Mouse (Mus musculus) stomach, postnatal 0 days (tissue): ENCODE results near the gene Ssbp4. TPM values are rescaled to one million over a fixed set of nuclear protein-coding genes. Genes with fewer than 3 reads are reported as not detected.

Source experiments
- ATAC-seq: fragments of 200-750 bp; cut with Nextera tagmentation; 2 replicates; pipeline ENCODE4 v1.8.0; 2017; ENCODE audit not compliant: low FRiP score, low TSS enrichment
- DNase-seq: peaks from one replicate; pipeline ENCODE4 v3.0.0-alpha.2; 2016; ENCODE audit warnings: low spot score
- H3K27ac ChIP-seq: fragments of 300-500 bp; sonication (generic); replicated peaks from 2 replicates; pipeline ENCODE4 v1.5.1; 2014; ENCODE audit warnings: mild to moderate bottlenecking, control low read depth
- H3K27me3 ChIP-seq: fragments of 300-500 bp; sonication (generic); 2 replicates; pipeline ENCODE4 v1.6.1; 2014; ENCODE audit warnings: low read length; ENCODE audit not compliant: control insufficient read depth, insufficient read depth
- H3K36me3 ChIP-seq: fragments of 300-500 bp; sonication (generic); 2 replicates; pipeline ENCODE4 v1.6.1; 2014; ENCODE audit warnings: low read length, mixed read lengths; ENCODE audit not compliant: control insufficient read depth, insufficient read depth
- H3K4me1 ChIP-seq: fragments of 300-500 bp; sonication (generic); replicated peaks from 2 replicates; pipeline ENCODE4 v1.6.1; 2014; ENCODE audit warnings: antibody characterized with exemption; ENCODE audit not compliant: control insufficient read depth, insufficient read depth
- H3K4me2 ChIP-seq: fragments of 300-500 bp; sonication (generic); replicated peaks from 2 replicates; pipeline ENCODE4 v1.6.1; 2014; ENCODE audit warnings: low read depth, mild to moderate bottlenecking, control low read depth, moderate library complexity
- H3K4me3 ChIP-seq: fragments of 300-500 bp; sonication (generic); 2 replicates; pipeline ENCODE4 v1.5.1; 2014; ENCODE audit warnings: low read depth, low read length, control low read depth
- H3K9ac ChIP-seq: fragments of 300-500 bp; sonication (generic); 2 replicates; pipeline ENCODE4 v1.6.1; 2014; ENCODE audit warnings: mild to moderate bottlenecking, low read length, control low read depth, mixed read lengths
- H3K9me3 ChIP-seq: fragments of 300-500 bp; sonication (generic); 2 replicates; pipeline ENCODE4 v1.6.1; 2016; ENCODE audit warnings: low read length; ENCODE audit not compliant: control insufficient read depth
- CTCF ChIP-seq: IDR thresholded peaks from 2 replicates; pipeline ENCODE4 v1.5.1; 2016; ENCODE audit warnings: antibody characterized with exemption, low read depth, mild to moderate bottlenecking, moderate library complexity
- EP300 ChIP-seq: optimal IDR thresholded peaks from 2 replicates; pipeline ENCODE3; 2016; ENCODE audit warnings: antibody characterized with exemption
- WGBS: fragments of 180-500 bp; shearing (Covaris S2); extraction: QIAGEN DNeasy Blood & Tissue Kit; methylation state at CpG from one replicate; pipeline ENCODE4 v1.1.7; 2014; 5-methylcytosine and 5-hydroxymethylcytosine counted together
- polyA plus RNA-seq: library from polyadenylated mRNA; unstranded; fragments of >200 nt; fragmentation: Nextera tagmentation; extraction: Ambion mirVana; gene quantifications from 2 replicates; pipeline ENCODE4 v1.2.1, GENCODE M21; 2015

The Ssbp4 gene
- polyA plus RNA-seq, 1 experiment from 2014 or later = 66.7 TPM

GRCm38 (mm10) chr8:70598722-70599121, 9.9 kb downstream of the Ssbp4 start:
- H3K9me3 ChIP-seq = no peaks in the 10 kb centered on the region
- WGBS = 32% methylated on average over 10 of the region's 10 CpGs
- DNase-seq = no peak
- H3K9ac ChIP-seq = 0 out of 2 replicates have a peak overlapping the region, but pooled peaks have one; percentile 18
- H3K4me3 ChIP-seq = 0 out of 2 replicates have a peak overlapping the region, but pooled peaks have one; percentile 44
- H3K4me1 ChIP-seq = peaks cover 8% of the 10 kb centered on the region
- H3K4me2 ChIP-seq = peak overlapping the region; percentile 72
- no peak for ATAC-seq
- no peaks in the 10 kb centered on the region; the same call in 1 of the 2 replicates for H3K36me3 ChIP-seq
- no peaks in the 10 kb centered on the region for H3K27me3 ChIP-seq
- TF ChIP-seq EP300 (no peak), CTCF (no peak)
- H3K27ac ChIP-seq = no peak overlapping the region

GRCm38 (mm10) chr8:70598283-70598682, 10.4 kb downstream of the Ssbp4 start:
- WGBS = 14% methylated on average over 28 of the region's 29 CpGs

GRCm38 (mm10) chr8:70597417-70598272, 11.0 kb downstream of the Ssbp4 start:
- H3K4me2 ChIP-seq = peak overlapping the region; percentile 72
- DNase-seq (no peak), ATAC-seq (no peak)
- no peaks in the 10 kb centered on the region; the same call in 1 of the 2 replicates for H3K36me3 ChIP-seq
- no peaks in the 10 kb centered on the region for H3K27me3 ChIP-seq
- WGBS = 22% methylated on average over 54 of the region's 68 CpGs
- H3K9ac ChIP-seq = peak overlapping the region; percentile 56
- no peak overlapping the region for H3K27ac ChIP-seq
- TF ChIP-seq CTCF = no peak
- TF ChIP-seq EP300 = no peak
- peak overlapping the region; percentile 44 for H3K4me3 ChIP-seq
- H3K4me1 ChIP-seq = peaks cover 8% of the 10 kb centered on the region
- no peaks in the 10 kb centered on the region for H3K9me3 ChIP-seq

More at GRCm38 (mm10) chr8:70598283-70598682, 10.4 kb downstream of the Ssbp4 start:
- H3K9me3 ChIP-seq = no peaks in the 10 kb centered on the region
- DNase-seq (peak; percentile 91), ATAC-seq (peak; percentile 39)
- H3K36me3 ChIP-seq = no peaks in the 10 kb centered on the region; the same call in 1 of the 2 replicates
- H3K4me1 ChIP-seq = peaks cover 8% of the 10 kb centered on the region
- H3K9ac ChIP-seq = peak overlapping the region; percentile 56
- no peak overlapping the region for H3K27ac ChIP-seq
- peak; percentile 87 for TF ChIP-seq CTCF
- no peak for TF ChIP-seq EP300
- H3K4me3 ChIP-seq = peak overlapping the region; percentile 44
- H3K4me2 ChIP-seq = peak overlapping the region; percentile 72
- no peaks in the 10 kb centered on the region for H3K27me3 ChIP-seq

- H3K9ac ChIP-seq = no peak overlapping the region
- DNase-seq (peak; percentile 21), ATAC-seq (no peak)
- peaks cover 8% of the 10 kb centered on the region for H3K4me1 ChIP-seq
- no peak overlapping the region for H3K4me2 ChIP-seq
- H3K4me3 ChIP-seq = no peak overlapping the region
- H3K9me3 ChIP-seq = no peaks in the 10 kb centered on the region
- H3K27me3 ChIP-seq = no peaks in the 10 kb centered on the region
- WGBS = 88% methylated on average over 17 of the region's 17 CpGs
- no peak overlapping the region for H3K27ac ChIP-seq
- peak; percentile 50 for TF ChIP-seq CTCF
- no peak for TF ChIP-seq EP300
- H3K36me3 ChIP-seq = peaks cover under 1% of the 10 kb centered on the region; the same call in 1 of the 2 replicates
These were observed 11.8 kb downstream of the Ssbp4 start for GRCm38 (mm10) chr8:70596775-70597416.

- H3K27me3 ChIP-seq = no peaks in the 10 kb centered on the region
- peaks cover 6% of the 10 kb centered on the region for H3K4me1 ChIP-seq
- no peak for DNase-seq
- no peak overlapping the region for H3K9ac ChIP-seq
- no peak overlapping the region for H3K27ac ChIP-seq
- H3K4me2 ChIP-seq = no peak overlapping the region
- no peaks in the 10 kb centered on the region for H3K9me3 ChIP-seq
- peaks cover 5% of the 10 kb centered on the region; the same call in 1 of the 2 replicates for H3K36me3 ChIP-seq
- ATAC-seq = no peak
- H3K4me3 ChIP-seq = no peak overlapping the region
- WGBS = 92% methylated on average over 18 of the region's 18 CpGs
- TF ChIP-seq EP300 (no peak), CTCF (no peak)
These were observed 12.5 kb downstream of the Ssbp4 start for GRCm38 (mm10) chr8:70596216-70596615.
